ENCODE assay signal across 8 mouse cellular contexts in genomic region chr11:61854211-61854987, GRCm38 (mm10). TPM values are rescaled to one million over a fixed set of nuclear protein-coding genes. Genes with fewer than 3 reads are reported as not detected.
DNase-seq lines count a peak whose midpoint lies in the region; ATAC-seq and TF ChIP-seq lines count a peak whose summit lies in the region.

No protein-coding gene starts in this region.

- WGBS in embryonic facial prominence, embryonic 13.5 days: under 1% methylated on average over 87 of the region's 87 CpGs
- WGBS in heart, adult 2 months: 1% methylated on average over 79 of the region's 87 CpGs
- under 1% methylated on average over 87 of the region's 87 CpGs for whole genome bisulfite sequencing in limb, embryonic 12.5 days
- under 1% methylated on average over 79 of the region's 87 CpGs for WGBS in midbrain, embryonic 14.5 days

- H3K9me3 ChIP-seq in embryonic facial prominence, embryonic 13.5 days: no peaks in the 10 kb centered on the region
- no peaks in the 10 kb centered on the region for H3K9me3 ChIP-seq in limb, embryonic 12.5 days
- H3K9me3 ChIP-seq in midbrain, embryonic 14.5 days (ENCODE audit: control insufficient read depth, low read length): no peaks in the 10 kb centered on the region

- peak; percentile 87 for DNase-seq in 416B (ENCODE audit: low read depth)
- peak; percentile 49 to 71 for DNase-seq in adrenal gland, postnatal 4 days (ENCODE audit: low spot score in 2 of 2)
- DNase-seq in heart, adult 2 months: peak; percentile 87 to 90
- DNase-seq in kidney, adult 8-10 months: peak; percentile 72 to 81
- peak; percentile 88 for DNase-seq in midbrain, embryonic 14.5 days
- DNase-seq in spleen, adult 12 weeks (ENCODE audit: low spot score): peak; percentile 75

- H3K4me3 ChIP-seq in embryonic facial prominence, embryonic 13.5 days: peak overlapping the region; percentile 92
- H3K4me3 ChIP-seq in heart, adult 2 months: peak overlapping the region; percentile 63
- H3K4me3 ChIP-seq in limb, embryonic 12.5 days (replicated peaks): peak overlapping the region; percentile 97
- peak overlapping the region; percentile 95 for H3K4me3 ChIP-seq in midbrain, embryonic 14.5 days (replicated peaks; ENCODE audit: low read depth, low read length)

- peaks cover 5% of the 10 kb centered on the region; the same call in 1 of the 2 replicates for H3K36me3 ChIP-seq in embryonic facial prominence, embryonic 13.5 days
- peaks cover 9% of the 10 kb centered on the region for H3K36me3 ChIP-seq in heart, adult 2 months (ENCODE audit: control insufficient read depth, insufficient read depth, low read length)
- peaks cover 9% of the 10 kb centered on the region; the same call in 1 of the 2 replicates for H3K36me3 ChIP-seq in limb, embryonic 12.5 days
- H3K36me3 ChIP-seq in midbrain, embryonic 14.5 days (ENCODE audit: control insufficient read depth, insufficient read depth, low read length): 0 out of 2 replicates have a peak, but pooled peaks cover 7% of the 10 kb centered on the region

- peaks cover 5% of the 10 kb centered on the region for H3K4me1 ChIP-seq in embryonic facial prominence, embryonic 13.5 days
- peaks cover 8% of the 10 kb centered on the region for H3K4me1 ChIP-seq in heart, adult 2 months (ENCODE audit: control insufficient read depth, insufficient read depth, low read length)
- no peaks in the 10 kb centered on the region for H3K4me1 ChIP-seq in limb, embryonic 12.5 days (replicated peaks)
- H3K4me1 ChIP-seq in midbrain, embryonic 14.5 days (ENCODE audit: control insufficient read depth, insufficient read depth, low read length): peaks cover 16% of the 10 kb centered on the region

- H3K9ac ChIP-seq in embryonic facial prominence, embryonic 13.5 days: peak overlapping the region; percentile 94
- H3K9ac ChIP-seq in heart, adult 2 months (ENCODE audit: low read depth, low read length): peak overlapping the region; percentile 99
- H3K9ac ChIP-seq in limb, embryonic 12.5 days (replicated peaks): peak overlapping the region; percentile 95
- peak overlapping the region; percentile 99 for H3K9ac ChIP-seq in midbrain, embryonic 14.5 days (replicated peaks; ENCODE audit: low read length)

- TF ChIP-seq CTCF in heart, adult 2 months (IDR thresholded peaks at IDR 0.05): peak; percentile 68

- H3K4me2 ChIP-seq in embryonic facial prominence, embryonic 13.5 days: peak overlapping the region; percentile 80
- peak overlapping the region; percentile 82 for H3K4me2 ChIP-seq in limb, embryonic 12.5 days
- peak overlapping the region; percentile 73 for H3K4me2 ChIP-seq in midbrain, embryonic 14.5 days (ENCODE audit: low read length)

- 0 out of 2 replicates have a peak, but pooled peaks have one; percentile 64 for TF ChIP-seq POLR2A in heart, adult 2 months (IDR thresholded peaks at IDR 0.05; ENCODE audit: insufficient read depth, low read depth, low read length)

- peak; percentile 67; the same call in 1 of the 2 replicates for TF ChIP-seq EP300 in heart, adult 2 months (IDR thresholded peaks at IDR 0.05; ENCODE audit: insufficient read depth, low read depth, low read length)

- peak overlapping the region; percentile 91 for H3K27ac ChIP-seq in embryonic facial prominence, embryonic 13.5 days
- peak overlapping the region; percentile 92 for H3K27ac ChIP-seq in heart, adult 2 months
- H3K27ac ChIP-seq in limb, embryonic 12.5 days: peak overlapping the region; percentile 93
- peak overlapping the region; percentile 98 for H3K27ac ChIP-seq in midbrain, embryonic 14.5 days (replicated peaks; ENCODE audit: low read depth, low read length)

- no peaks in the 10 kb centered on the region for H3K27me3 ChIP-seq in embryonic facial prominence, embryonic 13.5 days
- H3K27me3 ChIP-seq in heart, adult 2 months (ENCODE audit: control insufficient read depth, insufficient read depth, low read length): no peaks in the 10 kb centered on the region
- no peaks in the 10 kb centered on the region for H3K27me3 ChIP-seq in limb, embryonic 12.5 days
- no peaks in the 10 kb centered on the region for H3K27me3 ChIP-seq in midbrain, embryonic 14.5 days (ENCODE audit: control insufficient read depth, insufficient read depth, low read length)

- intact Hi-C loops in heart, adult 2 months (cut with DNase I): no loop called here

- peak; percentile 67 for ATAC-seq in embryonic facial prominence, embryonic 13.5 days (ENCODE audit: insufficient number of reproducible peaks, insufficient read depth, low FRiP score, low TSS enrichment, low read depth)
- peak; percentile 74 for ATAC-seq in limb, embryonic 12.5 days (ENCODE audit: insufficient number of reproducible peaks, insufficient read depth, low FRiP score, low TSS enrichment, low read depth)
- peak; percentile 85 for ATAC-seq in midbrain, embryonic 14.5 days (ENCODE audit: low FRiP score, low TSS enrichment)

- H3K79me2 ChIP-seq in heart, adult 2 months (replicated peaks; ENCODE audit: control insufficient read depth, insufficient read depth, low read length): no peaks in the 10 kb centered on the region

RNA-seq across cellular contexts. Expression of gene Ulk2, which starts 0.5 kb away (rescaled TPM):
- total RNA-seq in adrenal gland, postnatal 4 days (2021): 10 to 100 TPM; 27.6 TPM
- polyA plus RNA-seq in embryonic facial prominence, embryonic 13.5 days (2015; fragmentation: Nextera tagmentation; extraction: Ambion mirVana): 16.7 and 20.3 TPM in 2 replicates
- total RNA-seq in heart, adult 2 months (2021): 10 to 100 TPM; 47.1 to 53.7 TPM
- 65.4 and 93.3 TPM in 2 replicates for polyA plus RNA-seq in heart, adult 2 months (2012; rRNA removed)
- 19.7 and 21.5 TPM in 2 replicates for polyA plus RNA-seq in limb, embryonic 12.5 days (2016; fragmentation: Nextera tagmentation; extraction: Ambion mirVana)
- polyA plus RNA-seq in midbrain, embryonic 14.5 days (2014; fragmentation: Nextera tagmentation; extraction: Ambion mirVana): 52.2 and 67.8 TPM in 2 replicates

Comparison
In these comparisons a context has a peak if more than half of its experiments do, and no peak if none do; other contexts are left out.
1. Peak in every context shown above with its lines: DNase-seq, ATAC-seq, H3K4me3 ChIP-seq and H3K27ac ChIP-seq.